Mouse (Mus musculus) E14TG2a.4 (cell line): ENCODE measurements around the gene Tstd1.

ENCODE experiments used
- CTCF ChIP-seq: conservative IDR thresholded peaks from 2 replicates; pipeline ENCODE4 v1.5.1; 2014; ENCODE audit warnings: low read length
- NANOG ChIP-seq: IDR thresholded peaks from 2 replicates; pipeline ENCODE4 v1.6.1; 2014; ENCODE audit warnings: borderline replicate concordance, low read length, mixed read lengths
- POU5F1 ChIP-seq: IDR thresholded peaks from 2 replicates; pipeline ENCODE4 v1.6.1; 2014; ENCODE audit warnings: low read length, borderline replicate concordance

GRCm38 (mm10) chr1:171419291-171419882 lies 715 bp downstream of the Tstd1 start:
- TF ChIP-seq CTCF (no peak), NANOG (no peak), POU5F1 (no peak)
